Mouse (Mus musculus) heart, embryonic 14.5 days (tissue): ENCODE measurements around the gene Pkd1l2. TPM values are rescaled to one million over a fixed set of nuclear protein-coding genes. Genes with fewer than 3 reads are reported as not detected.
A peak's percentile ranks its signal among the peaks of the same experiment; 100 is the strongest.

Experiments used
- ATAC-seq: fragments of 200-750 bp; cut with Nextera tagmentation; 2 replicates; pipeline ENCODE4 v1.8.0; 2017; ENCODE audit warnings: low read depth, moderate TSS enrichment; ENCODE audit not compliant: insufficient number of reproducible peaks, insufficient read depth, low FRiP score
- H3K27ac ChIP-seq, 2 experiments: fragments of 200-500 bp in 1 of 2; fragments of 300-500 bp in 1 of 2; sonication (generic) in 1 of 2; replicated peaks in 1 of 2; 2 replicates each; pipeline ENCODE4 v1.5.1; 2012 to 2014; ENCODE audit warnings: low read depth in 2 of 2, low read length in 2 of 2, control low read depth in 1 of 2, mild to moderate bottlenecking in 1 of 2, mixed read lengths in 1 of 2; ENCODE audit not compliant: control insufficient read depth in 1 of 2, insufficient read depth in 1 of 2
- H3K27me3 ChIP-seq: fragments of 300-500 bp; sonication (generic); 2 replicates; pipeline ENCODE4 v1.6.1; 2014; ENCODE audit warnings: mild to moderate bottlenecking, low read length, control low read depth; ENCODE audit not compliant: control insufficient read depth, insufficient read depth
- H3K36me3 ChIP-seq: fragments of 300-500 bp; sonication (generic); 2 replicates; pipeline ENCODE4 v1.6.1; 2014; ENCODE audit warnings: mild to moderate bottlenecking, control low read depth, low read length, mixed read lengths; ENCODE audit not compliant: control insufficient read depth, insufficient read depth
- H3K4me1 ChIP-seq, 2 experiments: fragments of 200-500 bp in 1 of 2; fragments of 300-500 bp in 1 of 2; sonication (generic) in 1 of 2; 2 replicates each; pipeline ENCODE4 v1.6.1; 2012 to 2014; ENCODE audit warnings: low read length in 2 of 2, control low read depth in 1 of 2, mixed read lengths in 1 of 2; ENCODE audit not compliant: control insufficient read depth in 2 of 2, insufficient read depth in 2 of 2
- H3K4me2 ChIP-seq: fragments of 300-500 bp; sonication (generic); 2 replicates; pipeline ENCODE4 v1.6.1; 2014; ENCODE audit warnings: mild to moderate bottlenecking, low read length
- H3K4me3 ChIP-seq, 2 experiments: fragments of 200-500 bp in 1 of 2; fragments of 300-500 bp in 1 of 2; sonication (generic) in 1 of 2; 2 replicates each; pipeline ENCODE4 v1.5.1; 2012 to 2014; ENCODE audit warnings: low read length in 2 of 2, mild to moderate bottlenecking in 2 of 2, control low read depth in 1 of 2, low read depth in 1 of 2, moderate library complexity in 1 of 2; ENCODE audit not compliant: control insufficient read depth in 1 of 2, insufficient read depth in 1 of 2
- H3K9ac ChIP-seq: fragments of 300-500 bp; sonication (generic); 2 replicates; pipeline ENCODE4 v1.6.1; 2014; ENCODE audit warnings: mild to moderate bottlenecking, low read length
- H3K9me3 ChIP-seq: fragments of 300-500 bp; sonication (generic); 2 replicates; pipeline ENCODE4 v1.6.1; 2016; ENCODE audit warnings: low read length, control low read depth; ENCODE audit not compliant: control insufficient read depth
- WGBS: fragments of 180-500 bp; shearing (Covaris S2); extraction: QIAGEN DNeasy Blood & Tissue Kit; methylation state at CpG from one replicate; pipeline ENCODE4 v1.1.7; 2014; 5-methylcytosine and 5-hydroxymethylcytosine counted together
- polyA plus RNA-seq: library from polyadenylated mRNA; unstranded; fragments of >200 nt; fragmentation: Nextera tagmentation; extraction: Ambion mirVana; gene quantifications from 2 replicates; pipeline ENCODE4 v1.2.1, GENCODE M21; 2014

Pkd1l2 gene
- polyA plus RNA-seq, 1 experiment from 2014 or later = 0.14 TPM

GRCm38 (mm10) chr8:117017896-117018295 is 64.4 kb downstream of the Pkd1l2 start:
- Histone ChIP-seq H3K4me2 (no peak overlapping the region), H3K27ac (no peak overlapping the region), H3K4me3 (no peak overlapping the region), H3K9me3 (no peaks in the 10 kb centered on the region), H3K4me1 (no peaks in the 10 kb centered on the region; a peak in 1 of 4 replicates), H3K27me3 (no peaks in the 10 kb centered on the region), H3K9ac (no peak overlapping the region), H3K36me3 (no peaks in the 10 kb centered on the region)
- ATAC-seq = no peak
- WGBS = 86% methylated on average over 4 of the region's 4 CpGs

- no peaks in the 10 kb centered on the region; a peak in 1 of 4 replicates for H3K4me1 ChIP-seq
- ATAC-seq = no peak
- H3K4me3 ChIP-seq = no peak overlapping the region
- H3K27me3 ChIP-seq = no peaks in the 10 kb centered on the region
- no peak overlapping the region for H3K9ac ChIP-seq
- no peaks in the 10 kb centered on the region for H3K9me3 ChIP-seq
- no peaks in the 10 kb centered on the region for H3K36me3 ChIP-seq
- 63% methylated on average over 8 of the region's 8 CpGs for WGBS
- H3K4me2 ChIP-seq = no peak overlapping the region
- no peak overlapping the region for H3K27ac ChIP-seq
These were observed 65.2 kb downstream of the Pkd1l2 start for GRCm38 (mm10) chr8:117017006-117017405.

GRCm38 (mm10) chr8:117015670-117016069 is 66.6 kb downstream of the Pkd1l2 start:
- Histone ChIP-seq H3K9ac (no peak overlapping the region), H3K4me1 (no peaks in the 10 kb centered on the region), H3K36me3 (no peaks in the 10 kb centered on the region), H3K27me3 (no peaks in the 10 kb centered on the region), H3K4me3 (no peak overlapping the region), H3K27ac (no peak overlapping the region), H3K9me3 (no peaks in the 10 kb centered on the region), H3K4me2 (no peak overlapping the region)
- WGBS = 67% methylated on average over 4 of the region's 4 CpGs
- no peak for ATAC-seq

GRCm38 (mm10) chr8:117011366-117011765 is 70.9 kb downstream of the Pkd1l2 start:
- Histone ChIP-seq H3K27me3 (no peaks in the 10 kb centered on the region), H3K4me2 (no peak overlapping the region), H3K4me1 (no peaks in the 10 kb centered on the region), H3K9ac (no peak overlapping the region), H3K27ac (no peak overlapping the region), H3K36me3 (no peaks in the 10 kb centered on the region), H3K9me3 (no peaks in the 10 kb centered on the region), H3K4me3 (no peak overlapping the region)
- 82% methylated on average over 9 of the region's 9 CpGs for WGBS
- no peak for ATAC-seq

- H3K36me3 ChIP-seq = peaks cover 2% of the 10 kb centered on the region; the same call in 1 of the 2 replicates
- peaks cover 4 to 13% of the 10 kb centered on the region in 2 experiments for H3K4me1 ChIP-seq
- H3K27me3 ChIP-seq = no peaks in the 10 kb centered on the region
- peak overlapping the region; percentile 70 for H3K9ac ChIP-seq
- 54% methylated on average over 11 of the region's 11 CpGs for WGBS
- peak overlapping the region; percentile 59 to 80; a peak in 2 of 4 replicates for H3K27ac ChIP-seq
- no peak for ATAC-seq
- H3K4me2 ChIP-seq = peak overlapping the region; percentile 97
- no peaks in the 10 kb centered on the region for H3K9me3 ChIP-seq
- peak overlapping the region; percentile 66 to 80 for H3K4me3 ChIP-seq
These were observed 88.1 kb downstream of the Pkd1l2 start for GRCm38 (mm10) chr8:116994016-116994716.

- no peaks in the 10 kb centered on the region for H3K9me3 ChIP-seq
- H3K4me3 ChIP-seq = peak within 1 kb of the TSS; percentile 66 to 80
- peak; percentile 100 for ATAC-seq
- no peaks in the 10 kb centered on the region for H3K27me3 ChIP-seq
- H3K9ac ChIP-seq = peak within 1 kb of the TSS; percentile 80
- peak within 1 kb of the TSS; percentile 75 to 80 for H3K27ac ChIP-seq
- peak within 1 kb of the TSS; percentile 97 for H3K4me2 ChIP-seq
- H3K4me1 ChIP-seq = peaks cover 4 to 13% of the 10 kb centered on the region in 2 experiments
- H3K36me3 ChIP-seq = peaks cover 6% of the 10 kb centered on the region
- under 1% methylated on average over 56 of the region's 56 CpGs for WGBS
These were observed 89.0 kb downstream of the Pkd1l2 start, which contains the start of gene Gcsh for GRCm38 (mm10) chr8:116993095-116993867. Gcsh (minus strand) TSS chr8:116993537.

- Histone ChIP-seq H3K9ac (peak overlapping the region; percentile 80), H3K4me2 (peak overlapping the region; percentile 97), H3K27me3 (no peaks in the 10 kb centered on the region), H3K36me3 (peaks cover 9% of the 10 kb centered on the region), H3K27ac (peak overlapping the region; percentile 68 to 75; a peak in 2 of 4 replicates), H3K4me1 (peaks cover 4 to 13% of the 10 kb centered on the region in 2 experiments), H3K4me3 (peak overlapping the region; percentile 66 to 80), H3K9me3 (no peaks in the 10 kb centered on the region)
- 11% methylated on average over 23 of the region's 23 CpGs for WGBS
- no peak for ATAC-seq
These were observed 89.9 kb downstream of the Pkd1l2 start for GRCm38 (mm10) chr8:116992176-116992971.
